Mouse (Mus musculus) mouse trophoblast stem cell (cell line): ENCODE data around the gene Wdr61.

Experiments used
- in situ Hi-C, 2 experiments: fragments of 300-500 bp; cut with MseI, MboI; formaldehyde crosslinking; loops; 2 replicates in 1 of 2; 3 replicates in 1 of 2; pipeline ENCODE4 v1.15.1; 2025

Gene Wdr61

DNA sequence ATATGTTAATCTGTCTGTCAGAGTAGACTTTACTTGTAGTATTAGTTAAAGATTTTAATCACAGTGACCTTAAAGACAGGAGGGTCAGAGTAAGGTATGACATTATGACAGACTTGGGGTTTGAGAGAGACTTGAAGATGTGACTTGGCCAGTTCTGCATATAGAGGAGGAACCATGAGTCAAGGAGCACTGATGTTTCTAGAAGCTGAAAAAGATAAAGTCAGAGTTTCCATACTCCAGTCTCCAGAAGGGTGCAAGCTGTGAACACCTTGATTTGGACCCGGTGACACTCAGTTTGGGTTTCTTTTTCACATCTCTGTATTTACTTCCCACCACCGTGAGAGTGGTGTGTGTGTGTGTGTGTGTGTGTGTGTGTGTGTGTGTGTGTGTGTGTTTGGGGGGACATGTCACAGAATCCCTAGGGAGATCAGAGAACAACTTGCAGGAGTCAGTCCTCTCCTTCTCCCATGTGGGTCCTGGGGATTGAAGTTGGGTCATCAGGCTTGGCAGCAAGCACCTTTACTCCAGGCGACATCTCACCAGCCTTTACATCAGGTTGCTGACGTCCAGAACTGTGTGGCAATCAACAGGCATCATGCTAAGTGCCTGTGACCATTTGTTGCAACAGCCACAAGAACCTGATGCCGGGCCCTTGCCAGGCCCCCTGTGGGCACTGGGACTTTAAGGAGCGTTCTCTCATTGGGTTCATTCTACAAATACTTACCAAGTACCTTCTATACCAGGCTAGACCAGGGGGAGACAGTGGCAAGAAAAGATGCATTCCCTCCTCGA, 50.3 kb downstream of the Wdr61 start:
- in situ Hi-C loops: no loop called here

DNA sequence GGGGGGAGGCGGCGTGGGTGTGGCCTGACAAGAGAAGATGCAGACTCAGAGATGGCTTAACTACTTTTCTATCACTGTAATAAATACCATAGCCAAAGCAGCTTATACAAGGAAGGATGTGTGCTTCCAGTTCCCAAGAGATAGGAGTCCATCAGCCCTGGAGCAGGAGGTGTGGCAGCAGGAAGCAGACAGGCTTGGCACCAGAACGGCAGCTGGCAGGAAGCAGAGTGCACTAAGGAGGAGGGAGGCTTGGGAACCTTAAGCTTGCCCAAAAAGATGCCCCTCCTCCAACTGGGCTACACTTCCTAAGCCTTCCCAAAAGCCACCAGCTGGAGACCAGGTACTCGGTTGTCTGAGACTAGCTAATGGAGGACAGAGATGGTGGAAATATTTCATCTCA, 51.5 kb downstream of the Wdr61 start:
- in situ Hi-C loops: no loop called here

DNA sequence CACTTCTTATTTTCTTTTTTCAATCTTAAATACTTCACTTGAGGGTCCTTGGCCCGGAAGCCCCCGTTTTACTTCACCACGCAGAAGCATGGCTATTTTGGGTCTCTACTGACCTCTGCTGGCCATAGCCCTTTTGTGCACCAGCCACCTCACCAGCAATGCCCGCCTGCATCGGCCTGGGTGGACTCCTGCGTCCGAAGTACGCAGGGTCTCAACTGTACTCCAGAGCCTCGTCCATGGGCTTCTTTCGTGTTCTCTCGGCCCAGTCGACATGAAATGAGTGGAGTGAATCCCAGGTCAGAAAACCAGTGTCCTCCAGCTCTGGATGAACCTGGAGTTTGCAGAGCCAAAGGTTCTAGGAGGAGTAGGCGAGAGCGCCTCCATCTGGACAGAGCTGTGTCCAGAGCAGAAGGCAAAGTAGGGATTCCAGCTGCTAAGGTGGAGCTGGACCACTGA, 57.8 kb downstream of the Wdr61 start:
- in situ Hi-C loops: loop anchor here in 1 of 2 experiments (5.0 to 10.0 kb wide), 2 partner anchors 59 to 122 kb away; no protein-coding TSS in a partner anchor

DNA sequence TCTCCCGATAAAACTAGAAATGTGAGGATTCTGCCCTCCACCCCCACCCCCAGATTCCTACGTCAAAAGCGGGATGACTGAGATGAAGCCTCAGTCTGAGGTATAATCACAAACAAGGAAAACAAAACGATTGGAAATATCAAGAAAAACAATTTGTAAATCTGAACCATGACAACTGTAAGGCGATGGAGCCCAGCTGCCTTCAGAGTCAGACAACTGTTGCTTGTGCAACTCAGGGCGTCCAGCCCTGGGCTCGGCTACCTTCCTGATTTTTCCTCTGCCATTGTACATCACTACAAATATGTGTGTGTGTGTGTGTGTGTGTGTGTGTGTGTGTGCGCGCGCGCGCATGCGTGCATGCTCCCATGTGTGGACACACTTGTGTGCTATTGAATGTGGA, 60.4 kb downstream of the Wdr61 start:
- in situ Hi-C loops: loop anchor here (5.0 to 10.0 kb wide), 2 partner anchors 52 to 119 kb away; no protein-coding TSS in a partner anchor

DNA sequence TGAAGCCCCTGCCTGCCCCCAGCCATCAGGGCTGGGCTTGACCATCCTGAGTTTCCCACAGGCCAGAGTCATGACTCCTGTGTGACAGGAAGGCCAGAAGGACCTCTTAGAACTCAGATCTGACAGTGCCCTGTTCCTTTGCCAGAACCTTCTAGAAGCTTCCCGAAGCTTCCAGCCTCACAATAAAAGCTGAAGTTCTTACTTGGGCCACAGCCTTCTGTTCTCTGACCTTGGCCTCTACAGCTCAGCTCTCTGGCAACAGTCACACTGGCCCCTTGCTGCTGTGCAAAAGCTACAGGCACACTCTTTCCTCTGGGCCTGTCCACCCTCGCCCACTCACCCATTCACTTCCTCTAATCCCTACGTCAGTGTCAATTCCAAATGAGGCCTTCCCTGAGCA, 62.4 kb downstream of the Wdr61 start:
- in situ Hi-C loops: loop anchor here (5.0 to 10.0 kb wide), 2 partner anchors 50 to 117 kb away; no protein-coding TSS in a partner anchor

DNA sequence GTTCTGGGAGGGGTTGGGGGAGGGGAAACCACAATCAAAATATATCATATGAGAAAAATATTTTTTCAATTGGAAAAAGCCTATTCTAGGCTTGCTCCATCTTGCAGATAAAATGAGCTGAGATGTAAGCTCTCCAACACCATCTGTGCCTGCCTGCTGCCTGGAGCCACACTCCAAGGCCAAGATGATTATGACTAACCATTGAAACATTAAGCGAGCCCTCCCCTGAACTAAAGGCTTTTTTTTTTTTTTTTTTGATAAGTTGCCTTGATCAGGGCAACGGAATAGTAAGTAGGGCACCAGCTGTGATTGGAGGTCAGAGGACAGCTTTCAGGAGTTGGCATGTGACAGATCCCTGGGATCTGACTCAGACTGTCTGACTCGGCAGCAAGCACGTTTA, 65.9 kb downstream of the Wdr61 start:
- in situ Hi-C loops: no loop called here

DNA sequence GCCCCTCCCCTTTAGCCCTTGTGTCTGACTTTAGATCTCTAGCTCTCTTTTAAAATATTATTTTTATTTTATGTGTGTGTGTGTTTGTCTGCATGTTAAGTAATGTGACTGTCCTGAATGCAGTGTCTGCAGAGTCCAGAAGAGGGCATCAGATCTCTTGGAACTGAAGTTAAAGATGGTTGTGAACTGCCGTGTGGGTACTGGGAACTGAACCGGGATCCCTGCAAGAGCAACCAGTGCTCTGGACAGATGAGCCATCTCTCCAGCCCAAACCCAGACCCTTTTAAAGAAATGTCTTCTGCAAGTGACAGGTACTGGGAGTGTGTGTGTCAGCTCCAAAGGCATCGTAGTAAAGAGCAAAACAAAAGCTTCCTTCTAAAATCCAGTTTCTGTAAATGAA, 68.2 kb downstream of the Wdr61 start:
- in situ Hi-C loops: no loop called here
